Mouse (Mus musculus): Measurements from ENCODE around the gene Tmem28.

Gene Tmem28

GRCm38 (mm10) chrX:99820790-99821395 lies at the start of gene Tmem28:
Gene Tmem28, plus strand, starts transcription at chrX:99821021.
- peak; percentile 56 for DNase-seq

GRCm38 (mm10) chrX:99780308-99780707 lies 40.5 kb upstream of the Tmem28 start:
- no peak for DNase-seq

GRCm38 (mm10) chrX:99808375-99808774 lies 12.4 kb upstream of the Tmem28 start:
- DNase-seq = no peak

- peak; percentile 74 for DNase-seq
These were observed 1.4 kb upstream of the Tmem28 start for GRCm38 (mm10) chrX:99819395-99819935.

GRCm38 (mm10) chrX:99819936-99820789 lies 658 bp upstream of the Tmem28 start:
- peak; percentile 79 for DNase-seq

- no peak for DNase-seq
These were observed 21.3 kb downstream of the Tmem28 start for GRCm38 (mm10) chrX:99842090-99842489.

- no peak for DNase-seq
These were observed 32.5 kb downstream of the Tmem28 start for GRCm38 (mm10) chrX:99853261-99853741.

- DNase-seq = no peak
These were observed 33.0 kb downstream of the Tmem28 start for GRCm38 (mm10) chrX:99853834-99854233.

- no peak for DNase-seq
These were observed 51.4 kb downstream of the Tmem28 start for GRCm38 (mm10) chrX:99872228-99872627.

- DNase-seq = no peak
These were observed 51.9 kb downstream of the Tmem28 start for GRCm38 (mm10) chrX:99872632-99873201.

- no peak for DNase-seq
These were observed 52.6 kb downstream of the Tmem28 start for GRCm38 (mm10) chrX:99873259-99873919.

GRCm38 (mm10) chrX:99873920-99874296 lies 53.1 kb downstream of the Tmem28 start:
- no peak for DNase-seq

GRCm38 (mm10) chrX:99876781-99877180 lies 56.0 kb downstream of the Tmem28 start:
- peak; percentile 14 for DNase-seq

- DNase-seq = no peak
These were observed 62.6 kb downstream of the Tmem28 start for GRCm38 (mm10) chrX:99883396-99883795.
